Mouse (Mus musculus) right cerebral cortex, adult 2 months (tissue): Measurements from ENCODE around the gene Lonp2.

Experiments
- DNase-seq, 2 experiments: peaks; one replicate each; pipeline ENCODE4 v3.0.0; 2021 to 2022; ENCODE audit warnings: low spot score in 2 of 2

The Lonp2 gene

GRCm38 (mm10) chr8:86713407-86714188, 89.8 kb downstream of the Lonp2 start:
- DNase-seq = peak; percentile 78 to 83

- DNase-seq = no peak
Measured at GRCm38 (mm10) chr8:86718332-86718994, 94.6 kb downstream of the Lonp2 start.

- no peak for DNase-seq
Measured at GRCm38 (mm10) chr8:86719368-86719767, 95.5 kb downstream of the Lonp2 start.

- DNase-seq = no peak
Measured at GRCm38 (mm10) chr8:86720756-86721459, 97.1 kb downstream of the Lonp2 start.

- no peak for DNase-seq
Measured at GRCm38 (mm10) chr8:86721490-86721889, 97.6 kb downstream of the Lonp2 start.

- DNase-seq = no peak
Measured at GRCm38 (mm10) chr8:86726959-86727358, 103.1 kb downstream of the Lonp2 start.

- DNase-seq = no peak
Measured at GRCm38 (mm10) chr8:86728224-86728950, 104.5 kb downstream of the Lonp2 start.

GRCm38 (mm10) chr8:86730303-86730702, 106.5 kb downstream of the Lonp2 start:
- DNase-seq = no peak

GRCm38 (mm10) chr8:86730860-86731259, 107.0 kb downstream of the Lonp2 start:
- DNase-seq = no peak

GRCm38 (mm10) chr8:86734171-86734570, 110.3 kb downstream of the Lonp2 start:
- no peak for DNase-seq

- DNase-seq = no peak
Measured at GRCm38 (mm10) chr8:86734954-86735353, 111.1 kb downstream of the Lonp2 start.

GRCm38 (mm10) chr8:86735446-86736111, 111.7 kb downstream of the Lonp2 start:
- DNase-seq = no peak

GRCm38 (mm10) chr8:86740899-86741298, 117.1 kb downstream of the Lonp2 start:
- no peak for DNase-seq

GRCm38 (mm10) chr8:86741627-86742026, 117.8 kb downstream of the Lonp2 start:
- no peak for DNase-seq

- DNase-seq = no peak
Measured at GRCm38 (mm10) chr8:86742605-86743345, 118.9 kb downstream of the Lonp2 start.

- DNase-seq = no peak
Measured at GRCm38 (mm10) chr8:86744313-86745220, 120.7 kb downstream of the Lonp2 start.

- DNase-seq = peak; percentile 56 to 73
Measured at GRCm38 (mm10) chr8:86745221-86745934, 121.5 kb downstream of the Lonp2 start, which contains the start of the genes Gm10638 and Siah1a. Gm10638 (plus strand) TSS chr8:86745699. Siah1a (minus strand) TSS chr8:86745934.

- DNase-seq = peak; percentile 92 to 93
Measured at GRCm38 (mm10) chr8:86745935-86746441, 122.1 kb downstream of the Lonp2 start.
